8 mouse cellular contexts compared by ENCODE assay signal in the genomic region with DNA sequence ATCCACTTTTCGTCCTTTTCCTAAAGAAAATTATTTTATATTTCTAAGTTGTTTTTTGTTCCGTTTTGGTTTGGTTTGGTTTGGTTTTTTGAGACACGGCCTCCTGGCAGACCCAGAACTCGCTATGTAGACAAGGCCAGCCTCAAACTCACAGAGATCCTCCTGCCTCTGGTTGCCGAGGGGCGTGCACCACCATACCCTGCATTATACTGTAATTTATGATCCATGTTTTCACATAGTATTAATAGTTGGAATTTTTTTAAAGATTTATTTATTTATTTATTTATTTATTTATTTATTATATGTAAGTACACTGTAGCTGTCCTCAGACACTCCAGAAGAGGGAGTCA. TPM values are rescaled to one million over a fixed set of nuclear protein-coding genes. Genes with fewer than 3 reads are reported as not detected.
DNase-seq lines count a peak whose midpoint lies in the region; ATAC-seq and TF ChIP-seq lines count a peak whose summit lies in the region.

No protein-coding gene starts in this region.

- H3K4me2 ChIP-seq in embryonic facial prominence, embryonic 14.5 days (ENCODE audit: low read depth, low read length): peak overlapping the region; percentile 79
- H3K4me2 ChIP-seq in limb, embryonic 11.5 days (ENCODE audit: low read depth, severe bottlenecking): peak overlapping the region; percentile 76
- H3K4me2 ChIP-seq in neural tube, embryonic 14.5 days (ENCODE audit: low read depth, low read length): peak overlapping the region; percentile 94

- H3K9ac ChIP-seq in liver, adult 2 months (ENCODE audit: low read depth, low read length): peak overlapping the region; percentile 62; the same call in 1 of the 2 replicates
- peak overlapping the region; percentile 88 for H3K9ac ChIP-seq in embryonic facial prominence, embryonic 14.5 days (ENCODE audit: low read depth, low read length)
- no peak overlapping the region for H3K9ac ChIP-seq in limb, embryonic 11.5 days (ENCODE audit: low read length)
- peak overlapping the region; percentile 82 for H3K9ac ChIP-seq in neural tube, embryonic 14.5 days (replicated peaks; ENCODE audit: low read depth, low read length)

- H3K4me3 ChIP-seq in liver, adult 2 months (ENCODE audit: insufficient read depth, low read depth, low read length): peak overlapping the region; percentile 81
- peak overlapping the region; percentile 82 for H3K4me3 ChIP-seq in embryonic facial prominence, embryonic 14.5 days (ENCODE audit: low read depth, low read length)
- peak overlapping the region; percentile 67 for H3K4me3 ChIP-seq in limb, embryonic 11.5 days (ENCODE audit: low read depth, low read length)
- H3K4me3 ChIP-seq in neural tube, embryonic 14.5 days (ENCODE audit: low read depth, low read length): peak overlapping the region; percentile 73

- peak; percentile 12; the same call in 1 of the 2 replicates for ATAC-seq in embryonic facial prominence, embryonic 14.5 days (ENCODE audit: low read depth)
- ATAC-seq in limb, embryonic 11.5 days (ENCODE audit: insufficient number of reproducible peaks, low FRiP score, low TSS enrichment, low read depth): 0 out of 2 replicates have a peak, but pooled peaks have one; percentile 41
- peak; percentile 51 for ATAC-seq in neural tube, embryonic 14.5 days (ENCODE audit: low read depth)
- ATAC-seq in granulocyte monocyte progenitor cell, adult 5-6 weeks (replicated peaks; ENCODE audit: poor library complexity, severe bottlenecking): no peak

- 8% methylated on average over 6 of the region's 6 CpGs for WGBS in liver, adult 2 months
- WGBS in embryonic facial prominence, embryonic 14.5 days: 18% methylated on average over 6 of the region's 6 CpGs
- WGBS in limb, embryonic 11.5 days: 20% methylated on average over 6 of the region's 6 CpGs
- WGBS in neural tube, embryonic 14.5 days: 21% methylated on average over 6 of the region's 6 CpGs

- no peak overlapping the region; the same call in 1 of the 2 replicates for H3K27ac ChIP-seq in liver, adult 2 months (replicated peaks; ENCODE audit: insufficient read depth, low read depth, low read length)
- H3K27ac ChIP-seq in embryonic facial prominence, embryonic 14.5 days (replicated peaks; ENCODE audit: low read depth, low read length): peak overlapping the region; percentile 94
- no peak overlapping the region for H3K27ac ChIP-seq in limb, embryonic 11.5 days (replicated peaks; ENCODE audit: low read depth, low read length)
- peak overlapping the region; percentile 92 for H3K27ac ChIP-seq in neural tube, embryonic 14.5 days (ENCODE audit: low read depth, low read length)

- TF ChIP-seq CTCF in liver, adult 2 months (IDR thresholded peaks at IDR 0.05; ENCODE audit: low read depth, low read length): no peak

- peaks cover 2% of the 10 kb centered on the region; the same call in 1 of the 2 replicates for H3K36me3 ChIP-seq in liver, adult 2 months (ENCODE audit: control insufficient read depth, insufficient read depth, low read length)
- H3K36me3 ChIP-seq in embryonic facial prominence, embryonic 14.5 days (ENCODE audit: control insufficient read depth, insufficient read depth, low read length): no peaks in the 10 kb centered on the region
- H3K36me3 ChIP-seq in limb, embryonic 11.5 days (ENCODE audit: control insufficient read depth, insufficient read depth, low read length): no peaks in the 10 kb centered on the region
- no peaks in the 10 kb centered on the region for H3K36me3 ChIP-seq in neural tube, embryonic 14.5 days (ENCODE audit: control insufficient read depth, insufficient read depth, low read length)

- H3K4me1 ChIP-seq in liver, adult 2 months (ENCODE audit: control insufficient read depth, insufficient read depth, low read length): peaks cover 3% of the 10 kb centered on the region; the same call in 1 of the 2 replicates
- peaks cover 2% of the 10 kb centered on the region; the same call in 1 of the 2 replicates for H3K4me1 ChIP-seq in embryonic facial prominence, embryonic 14.5 days (ENCODE audit: control insufficient read depth, insufficient read depth, low read length)
- no peaks in the 10 kb centered on the region for H3K4me1 ChIP-seq in limb, embryonic 11.5 days (ENCODE audit: control insufficient read depth, insufficient read depth, low read length)
- H3K4me1 ChIP-seq in neural tube, embryonic 14.5 days (ENCODE audit: control insufficient read depth, insufficient read depth, low read length): peaks cover 4% of the 10 kb centered on the region

- H3K9me3 ChIP-seq in embryonic facial prominence, embryonic 14.5 days (ENCODE audit: control insufficient read depth, low read length): no peaks in the 10 kb centered on the region
- no peaks in the 10 kb centered on the region for H3K9me3 ChIP-seq in limb, embryonic 11.5 days (ENCODE audit: control insufficient read depth, low read length)
- no peaks in the 10 kb centered on the region for H3K9me3 ChIP-seq in neural tube, embryonic 14.5 days (ENCODE audit: control insufficient read depth, low read length)

- H3K27me3 ChIP-seq in liver, adult 2 months (ENCODE audit: control insufficient read depth, insufficient read depth, low read length): no peaks in the 10 kb centered on the region
- H3K27me3 ChIP-seq in embryonic facial prominence, embryonic 14.5 days (replicated peaks; ENCODE audit: control insufficient read depth, insufficient read depth, low read length): no peaks in the 10 kb centered on the region
- H3K27me3 ChIP-seq in limb, embryonic 11.5 days (ENCODE audit: control insufficient read depth, insufficient read depth, low read length): no peaks in the 10 kb centered on the region
- no peaks in the 10 kb centered on the region for H3K27me3 ChIP-seq in neural tube, embryonic 14.5 days (ENCODE audit: control insufficient read depth, insufficient read depth, low read length)

- TF ChIP-seq POLR2A in liver, adult 2 months (IDR thresholded peaks at IDR 0.05; ENCODE audit: extremely low read depth, insufficient read depth, low read length): no peak

- peaks cover 3% of the 10 kb centered on the region; the same call in 1 of the 2 replicates for H3K79me2 ChIP-seq in liver, adult 2 months (ENCODE audit: control insufficient read depth, insufficient read depth, low read length)

- no peak for DNase-seq in liver, adult 2 months (ENCODE audit: extremely low read depth, low read depth, low spot score)
- no peak for DNase-seq in liver
- no peak for DNase-seq in embryonic facial prominence, embryonic 14.5 days (ENCODE audit: low spot score)
- peak; percentile 35 for DNase-seq in limb, embryonic 11.5 days (ENCODE audit: low spot score)
- DNase-seq in right cerebral cortex, adult 2 months (ENCODE audit: low spot score in 2 of 2): no peak
- DNase-seq in adrenal gland, adult 8-10 months: no peak

RNA-seq across cellular contexts. Expression of gene Urgcp, which starts 0.4 kb away (rescaled TPM):
- 9.5 and 12.3 TPM in 2 replicates for total RNA-seq in liver, adult 2 months (2014; rRNA removed)
- polyA plus RNA-seq in liver, adult 2 months (2012; rRNA removed): 15.2 and 16.8 TPM in 2 replicates
- polyA plus RNA-seq in embryonic facial prominence, embryonic 14.5 days (2014; fragmentation: Nextera tagmentation; extraction: Ambion mirVana): 22.5 and 25.2 TPM in 2 replicates
- polyA plus RNA-seq in limb, embryonic 11.5 days (2014; fragmentation: Nextera tagmentation; extraction: Ambion mirVana): 10.2 and 12.8 TPM in 2 replicates
- polyA plus RNA-seq in neural tube, embryonic 14.5 days (2014; fragmentation: Nextera tagmentation; extraction: Ambion mirVana): 18.5 and 23.9 TPM in 2 replicates
- 10 to 100 TPM; 63.6 to 83.8 (median 65.6) TPM for total RNA-seq in adrenal gland, adult 8-10 months (2022)
- total RNA-seq in granulocyte monocyte progenitor cell, adult 5-6 weeks (2014; fragmentation: Nextera tagmentation): 4.7 and 6.4 TPM in 2 replicates
- 6.5 TPM in 2 replicates for total RNA-seq in granulocyte monocyte progenitor cell, adult 5-6 weeks (2017)

RNA-seq across cellular contexts. Expression of gene Dbnl, which starts 25.7 kb away (rescaled TPM):
- total RNA-seq in liver, adult 2 months (2014; rRNA removed): 17.0 and 17.5 TPM in 2 replicates
- polyA plus RNA-seq in liver, adult 2 months (2012; rRNA removed): 25.6 and 27.1 TPM in 2 replicates
- 82.5 and 102 TPM in 2 replicates for polyA plus RNA-seq in embryonic facial prominence, embryonic 14.5 days (2014; fragmentation: Nextera tagmentation; extraction: Ambion mirVana)
- 120 and 127 TPM in 2 replicates for polyA plus RNA-seq in limb, embryonic 11.5 days (2014; fragmentation: Nextera tagmentation; extraction: Ambion mirVana)
- polyA plus RNA-seq in neural tube, embryonic 14.5 days (2014; fragmentation: Nextera tagmentation; extraction: Ambion mirVana): 123 and 137 TPM in 2 replicates
- 10 to 100 TPM; 70.7 to 98.8 (median 74.0) TPM for total RNA-seq in adrenal gland, adult 8-10 months (2022)
- 56.5 and 61.6 TPM in 2 replicates for total RNA-seq in granulocyte monocyte progenitor cell, adult 5-6 weeks (2014; fragmentation: Nextera tagmentation)
- 73.3 and 89.1 TPM in 2 replicates for total RNA-seq in granulocyte monocyte progenitor cell, adult 5-6 weeks (2017)

RNA-seq across cellular contexts. Expression of gene Pgam2, which starts 40.9 kb away (rescaled TPM):
- 0.13 and 0.92 TPM in 2 replicates for total RNA-seq in liver, adult 2 months (2014; rRNA removed)
- not detected in 2 replicates for polyA plus RNA-seq in liver, adult 2 months (2012; rRNA removed)
- 157 and 228 TPM in 2 replicates for polyA plus RNA-seq in embryonic facial prominence, embryonic 14.5 days (2014; fragmentation: Nextera tagmentation; extraction: Ambion mirVana)
- polyA plus RNA-seq in limb, embryonic 11.5 days (2014; fragmentation: Nextera tagmentation; extraction: Ambion mirVana): 14.0 and 16.3 TPM in 2 replicates
- polyA plus RNA-seq in neural tube, embryonic 14.5 days (2014; fragmentation: Nextera tagmentation; extraction: Ambion mirVana): 2.8 and 3.2 TPM in 2 replicates
- not detected for total RNA-seq in adrenal gland, adult 8-10 months (2022)
- total RNA-seq in granulocyte monocyte progenitor cell, adult 5-6 weeks (2014; fragmentation: Nextera tagmentation): not detected in 2 replicates
- not detected in 2 replicates for total RNA-seq in granulocyte monocyte progenitor cell, adult 5-6 weeks (2017)

RNA-seq across cellular contexts. Expression of gene Mrps24, which starts 47.1 kb away (rescaled TPM):
- total RNA-seq in liver, adult 2 months (2014; rRNA removed): 90.7 and 107 TPM in 2 replicates
- polyA plus RNA-seq in liver, adult 2 months (2012; rRNA removed): 269 and 290 TPM in 2 replicates
- polyA plus RNA-seq in embryonic facial prominence, embryonic 14.5 days (2014; fragmentation: Nextera tagmentation; extraction: Ambion mirVana): 195 and 198 TPM in 2 replicates
- polyA plus RNA-seq in limb, embryonic 11.5 days (2014; fragmentation: Nextera tagmentation; extraction: Ambion mirVana): 164 and 170 TPM in 2 replicates
- 193 and 199 TPM in 2 replicates for polyA plus RNA-seq in neural tube, embryonic 14.5 days (2014; fragmentation: Nextera tagmentation; extraction: Ambion mirVana)
- total RNA-seq in adrenal gland, adult 8-10 months (2022): 100 to 1,000 TPM; 102 to 222 (median 154) TPM
- total RNA-seq in granulocyte monocyte progenitor cell, adult 5-6 weeks (2014; fragmentation: Nextera tagmentation): 65.7 and 68.3 TPM in 2 replicates
- total RNA-seq in granulocyte monocyte progenitor cell, adult 5-6 weeks (2017): 58.6 and 67.0 TPM in 2 replicates

Comparison
In these comparisons a context has a peak if more than half of its experiments do, and no peak if none do; other contexts are left out.
1. H3K27ac ChIP-seq: peak in embryonic facial prominence, embryonic 14.5 days (single experiment) and neural tube, embryonic 14.5 days (single experiment); none in liver, adult 2 months (single experiment) and limb, embryonic 11.5 days (single experiment).
2. Peak in every context shown above with its lines, with median percentiles within 50 percentile points of each other: H3K4me3 ChIP-seq and H3K4me2 ChIP-seq.